Mouse (Mus musculus) layer of hippocampus, adult 9-10 months (tissue): ENCODE results near the gene Nwd2.

Experiments
- DNase-seq: peaks from one replicate; pipeline ENCODE4 v3.0.0; 2022; ENCODE audit warnings: low spot score

The Nwd2 gene

GRCm38 (mm10) chr5:63828380-63829185, 179.7 kb downstream of the Nwd2 start:
- DNase-seq = no peak

- DNase-seq = no peak
These were observed 182.2 kb downstream of the Nwd2 start for GRCm38 (mm10) chr5:63831054-63831453.

- DNase-seq = no peak
These were observed 185.1 kb downstream of the Nwd2 start for GRCm38 (mm10) chr5:63833955-63834354.

- no peak for DNase-seq
These were observed 185.5 kb downstream of the Nwd2 start for GRCm38 (mm10) chr5:63834435-63834834.

GRCm38 (mm10) chr5:63837115-63837514, 188.2 kb downstream of the Nwd2 start:
- no peak for DNase-seq

GRCm38 (mm10) chr5:63837851-63838250, 188.9 kb downstream of the Nwd2 start:
- DNase-seq = no peak

GRCm38 (mm10) chr5:63839801-63840416, 191.0 kb downstream of the Nwd2 start:
- no peak for DNase-seq

- DNase-seq = no peak
These were observed 198.2 kb downstream of the Nwd2 start for GRCm38 (mm10) chr5:63847080-63847479.

GRCm38 (mm10) chr5:63847541-63848226, 198.8 kb downstream of the Nwd2 start:
- no peak for DNase-seq

GRCm38 (mm10) chr5:63858901-63859300, 210.0 kb downstream of the Nwd2 start:
- DNase-seq = no peak
